Comparison of ENCODE assay signal across 9 mouse cellular contexts in the genomic region with DNA sequence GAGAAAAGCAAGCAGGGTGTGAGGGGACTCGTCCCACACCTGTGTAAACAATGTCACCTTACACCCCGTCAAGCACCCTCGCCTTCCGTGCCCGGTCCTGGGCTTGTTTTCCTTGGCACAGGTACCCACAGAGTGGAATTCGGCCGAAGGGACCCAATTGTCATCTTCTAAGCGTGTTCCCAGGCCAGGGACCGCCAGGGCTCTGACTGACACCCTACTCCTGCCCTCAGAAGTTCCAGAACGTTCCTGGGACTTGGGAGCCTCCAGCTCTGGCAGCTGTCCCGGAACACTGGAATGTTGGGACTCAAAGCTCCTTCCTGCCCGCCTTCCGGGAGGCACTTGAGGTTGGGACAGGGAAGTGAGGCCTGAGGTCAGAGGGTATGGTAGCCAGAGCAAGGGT.
A peak's percentile ranks its signal among the peaks of the same experiment; 100 is the strongest.
DNase-seq lines count a peak whose midpoint lies in the region; ATAC-seq and TF ChIP-seq lines count a peak whose summit lies in the region.
"Had no signal": no experiment of that assay in that cellular context is flagged by ENCODE, and none has a peak within 500 bp of the region (broad histone marks: within the 10 kb centered on the region; RNA-seq: fewer than 3 reads in every experiment).

No protein-coding gene starts in this region.

- ATAC-seq in frontal cortex, adult (ENCODE audit: low TSS enrichment), result no peak

- TF ChIP-seq POLR2A in embryonic fibroblast, embryonic 13.5 days (IDR thresholded peaks at IDR 0.05; ENCODE audit: low read depth, low read length), result no peak

- no peak for TF ChIP-seq CTCF in layer of hippocampus, adult 2 months (conservative IDR thresholded peaks at IDR 0.05)
- no peak for TF ChIP-seq CTCF in embryonic fibroblast, embryonic 13.5 days (IDR thresholded peaks at IDR 0.05; ENCODE audit: borderline replicate concordance, insufficient read depth, low read length)

- H3K4me1 ChIP-seq in embryonic fibroblast, embryonic 13.5 days (ENCODE audit: control insufficient read depth, insufficient read depth, low read length), result peaks cover 10% of the 10 kb centered on the region

- no peak overlapping the region for H3K4me3 ChIP-seq in layer of hippocampus, adult 2 months
- H3K4me3 ChIP-seq in embryonic fibroblast, embryonic 13.5 days (ENCODE audit: insufficient read depth, low read length), result no peak overlapping the region
- H3K4me3 ChIP-seq: midbrain, embryonic 12.5 days had no signal

- no peak for DNase-seq in layer of hippocampus, adult 2 months (ENCODE audit: low spot score in 2 of 2)
- no peak for DNase-seq in layer of hippocampus, adult 9-10 months (ENCODE audit: low spot score)
- DNase-seq in heart, postnatal 4 days, result peak; percentile 80
- peak; percentile 89 for DNase-seq in lung, postnatal 14 days
- no peak for DNase-seq in thymus, postnatal 10 days (ENCODE audit: low spot score in 2 of 2)
- DNase-seq in spleen, postnatal 4 days (ENCODE audit: low spot score in 2 of 2), result no peak

- peak overlapping the region; percentile 81 for H3K27ac ChIP-seq in layer of hippocampus, adult 2 months
- 0 out of 2 replicates have a peak overlapping the region, but pooled peaks have one; percentile 8 for H3K27ac ChIP-seq in embryonic fibroblast, embryonic 13.5 days (ENCODE audit: insufficient read depth, low read length)
- H3K27ac ChIP-seq: midbrain, embryonic 12.5 days had no signal

Comparison
In these comparisons a context has a peak if more than half of its experiments do, and no peak if none do; other contexts are left out.
1. DNase-seq: peak in heart, postnatal 4 days (single experiment) and lung, postnatal 14 days (single experiment); none in layer of hippocampus, adult 2 months (0 of 2), layer of hippocampus, adult 9-10 months (single experiment), thymus, postnatal 10 days (0 of 2) and spleen, postnatal 4 days (0 of 2).